Mouse (Mus musculus) midbrain, embryonic 14.5 days (tissue): ENCODE measurements around the gene 1500011B03Rik. TPM values are rescaled to one million over a fixed set of nuclear protein-coding genes. Genes with fewer than 3 reads are reported as not detected.

Experiments
- ATAC-seq: fragments of 200-750 bp; cut with Nextera tagmentation; 2 replicates; pipeline ENCODE4 v1.8.0; 2017; ENCODE audit warnings: moderate number of reproducible peaks, moderate library complexity; ENCODE audit not compliant: low FRiP score, low TSS enrichment
- DNase-seq: peaks from one replicate; pipeline ENCODE4 v3.0.0-alpha.2; 2015
- H3K27ac ChIP-seq: fragments of 300-500 bp; sonication (generic); replicated peaks from 2 replicates; pipeline ENCODE4 v1.5.1; 2014; ENCODE audit warnings: mild to moderate bottlenecking, low read depth, low read length, moderate library complexity
- H3K27me3 ChIP-seq: fragments of 300-500 bp; sonication (generic); 2 replicates; pipeline ENCODE4 v1.6.1; 2014; ENCODE audit warnings: low read length, control low read depth, mixed read lengths; ENCODE audit not compliant: control insufficient read depth, insufficient read depth
- H3K36me3 ChIP-seq: fragments of 300-500 bp; sonication (generic); 2 replicates; pipeline ENCODE4 v1.6.1; 2014; ENCODE audit warnings: low read length, control low read depth; ENCODE audit not compliant: control insufficient read depth, insufficient read depth
- H3K4me1 ChIP-seq: fragments of 300-500 bp; sonication (generic); 2 replicates; pipeline ENCODE4 v1.6.1; 2014; ENCODE audit warnings: mild to moderate bottlenecking, antibody characterized with exemption, low read length, control low read depth; ENCODE audit not compliant: control insufficient read depth, insufficient read depth
- H3K4me2 ChIP-seq: fragments of 300-500 bp; sonication (generic); 2 replicates; pipeline ENCODE4 v1.6.1; 2014; ENCODE audit warnings: mild to moderate bottlenecking, low read length, moderate library complexity
- H3K4me3 ChIP-seq: fragments of 300-500 bp; sonication (generic); replicated peaks from 2 replicates; pipeline ENCODE4 v1.5.1; 2014; ENCODE audit warnings: low read depth, low read length
- H3K9ac ChIP-seq: fragments of 300-500 bp; sonication (generic); replicated peaks from 2 replicates; pipeline ENCODE4 v1.6.1; 2014; ENCODE audit warnings: mild to moderate bottlenecking, low read length, moderate library complexity
- H3K9me3 ChIP-seq: fragments of 300-500 bp; sonication (generic); 2 replicates; pipeline ENCODE4 v1.6.1; 2016; ENCODE audit warnings: low read length, control low read depth, mixed read lengths; ENCODE audit not compliant: control insufficient read depth
- WGBS: fragments of 180-500 bp; shearing (Covaris S2); extraction: QIAGEN DNeasy Blood & Tissue Kit; methylation state at CpG from one replicate; pipeline ENCODE4 v1.1.7; 2014; 5-methylcytosine and 5-hydroxymethylcytosine counted together
- polyA plus RNA-seq: library from polyadenylated mRNA; unstranded; fragments of >200 nt; fragmentation: Nextera tagmentation; extraction: Ambion mirVana; gene quantifications from 2 replicates; pipeline ENCODE4 v1.2.1, GENCODE M21; 2014

Gene 1500011B03Rik
- polyA plus RNA-seq, 1 experiment from 2014 or later: 276 TPM

DNA sequence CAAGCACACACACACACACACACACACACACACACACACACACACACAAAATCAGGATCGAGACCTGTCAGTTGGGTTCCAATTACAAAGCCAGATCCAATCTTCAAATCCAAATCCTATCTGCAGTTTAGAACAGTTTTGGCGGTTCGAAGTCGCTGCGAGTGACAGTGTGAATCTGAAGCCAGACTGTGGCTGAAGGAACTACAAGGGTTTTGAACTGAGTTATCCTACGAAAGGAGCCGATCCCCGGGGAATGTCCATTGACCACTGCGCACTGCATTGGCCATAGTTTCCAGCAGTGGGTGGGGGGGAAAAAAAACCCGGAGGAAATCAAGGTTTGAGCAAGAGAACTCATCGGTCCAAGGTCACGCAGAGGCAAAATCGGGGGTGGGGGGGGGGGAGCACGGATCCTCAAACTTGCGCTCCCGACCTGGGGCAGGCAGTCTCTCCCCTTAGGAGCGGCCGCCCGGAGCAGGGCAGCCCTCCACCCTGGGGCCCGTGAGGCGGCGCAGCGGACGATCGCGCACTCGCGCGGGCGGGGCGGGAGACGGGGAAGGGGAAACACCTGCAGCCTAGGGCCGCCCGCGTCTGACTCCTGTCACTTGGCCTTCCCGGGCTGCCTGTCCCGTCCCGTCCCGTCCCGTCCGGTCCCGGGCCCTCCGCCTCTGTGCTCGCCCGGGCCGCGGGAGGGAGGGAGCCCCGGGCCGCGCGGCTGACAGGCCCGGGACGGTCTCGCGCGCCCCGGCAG is 50.6 kb downstream of the 1500011B03Rik start:
- peak overlapping the region; percentile 96 for H3K9ac ChIP-seq
- peak; percentile 62 for DNase-seq
- ATAC-seq: peak; percentile 54
- no peaks in the 10 kb centered on the region for H3K9me3 ChIP-seq
- no peaks in the 10 kb centered on the region for H3K36me3 ChIP-seq
- under 1% methylated on average over 50 of the region's 57 CpGs for WGBS
- peak overlapping the region; percentile 97 for H3K4me3 ChIP-seq
- H3K4me1 ChIP-seq: peaks cover 25% of the 10 kb centered on the region
- H3K27me3 ChIP-seq: no peaks in the 10 kb centered on the region
- peak overlapping the region; percentile 94 for H3K4me2 ChIP-seq
- peak overlapping the region; percentile 95 for H3K27ac ChIP-seq

- no peak overlapping the region for H3K9ac ChIP-seq
- no peaks in the 10 kb centered on the region for H3K9me3 ChIP-seq
Observed at GRCm38 (mm10) chr5:114771796-114772195, 51.5 kb downstream of the 1500011B03Rik start.

DNA sequence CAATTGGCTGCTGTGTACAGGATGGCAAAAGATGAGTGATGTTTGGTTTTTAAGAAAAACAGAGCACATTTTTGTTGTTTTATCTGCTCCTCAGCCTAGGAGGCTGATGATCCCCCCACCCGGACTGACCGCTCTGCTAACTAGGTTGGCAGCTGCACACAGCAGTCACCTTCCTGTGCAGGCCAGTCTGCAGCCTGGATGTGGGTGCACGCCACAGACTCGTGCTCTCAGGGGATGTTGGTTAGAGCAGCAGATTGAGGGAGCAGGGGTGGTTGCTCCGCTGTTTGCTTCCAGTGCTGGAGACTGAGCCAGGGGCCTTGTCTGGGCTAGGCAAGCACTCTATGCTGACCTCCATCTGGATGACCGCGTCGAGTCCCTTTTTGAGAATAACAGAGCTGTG is 53.5 kb downstream of the 1500011B03Rik start:
- ATAC-seq: no peak
- WGBS: 93% methylated on average over 8 of the region's 8 CpGs
- DNase-seq: no peak

More at GRCm38 (mm10) chr5:114771796-114772195, 51.5 kb downstream of the 1500011B03Rik start:
- H3K27ac ChIP-seq: no peak overlapping the region
- 86% methylated on average over 8 of the region's 8 CpGs for WGBS
- DNase-seq (no peak), ATAC-seq (no peak)
- peak overlapping the region; percentile 97 for H3K4me3 ChIP-seq
- no peaks in the 10 kb centered on the region for H3K27me3 ChIP-seq
- H3K36me3 ChIP-seq: no peaks in the 10 kb centered on the region
- H3K4me1 ChIP-seq: peaks cover 22% of the 10 kb centered on the region
- peak overlapping the region; percentile 94 for H3K4me2 ChIP-seq

DNA sequence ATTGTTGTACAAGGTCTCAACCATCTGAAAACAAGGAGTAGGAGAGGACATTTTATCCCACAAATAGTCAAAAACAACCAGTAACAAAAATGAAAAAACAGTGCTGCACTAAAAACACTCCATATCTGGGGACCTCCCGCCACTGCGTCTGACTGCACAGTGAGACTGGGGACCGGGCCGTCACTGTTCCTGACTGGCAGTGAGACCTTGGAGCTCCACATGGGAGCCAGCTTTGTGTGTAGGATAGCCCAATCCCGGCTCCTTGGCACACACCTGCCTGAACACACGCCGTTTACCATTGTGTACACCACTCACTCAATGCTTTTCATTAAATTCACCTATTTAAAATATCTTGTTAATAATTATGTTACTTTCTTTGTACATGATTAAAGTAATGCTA is 56.1 kb downstream of the 1500011B03Rik start:
- no peaks in the 10 kb centered on the region for H3K27me3 ChIP-seq
- 91% methylated on average over 7 of the region's 7 CpGs for WGBS
- H3K36me3 ChIP-seq: peaks cover 36% of the 10 kb centered on the region
- no peaks in the 10 kb centered on the region for H3K9me3 ChIP-seq
- no peak overlapping the region for H3K27ac ChIP-seq
- H3K4me2 ChIP-seq: no peak overlapping the region
- no peak overlapping the region for H3K9ac ChIP-seq
- no peak overlapping the region for H3K4me3 ChIP-seq
- no peak for DNase-seq
- ATAC-seq: no peak
- peaks cover 7% of the 10 kb centered on the region for H3K4me1 ChIP-seq

More for the DNA sequence above, 53.5 kb downstream of the 1500011B03Rik start:
- Histone ChIP-seq H3K4me1 (peaks cover 9% of the 10 kb centered on the region), H3K27me3 (no peaks in the 10 kb centered on the region), H3K36me3 (peaks cover 11% of the 10 kb centered on the region), H3K27ac (no peak overlapping the region), H3K9ac (peak overlapping the region; percentile 20; the same call in 1 of the 2 replicates), H3K4me3 (no peak overlapping the region), H3K9me3 (no peaks in the 10 kb centered on the region), H3K4me2 (no peak overlapping the region)

DNA sequence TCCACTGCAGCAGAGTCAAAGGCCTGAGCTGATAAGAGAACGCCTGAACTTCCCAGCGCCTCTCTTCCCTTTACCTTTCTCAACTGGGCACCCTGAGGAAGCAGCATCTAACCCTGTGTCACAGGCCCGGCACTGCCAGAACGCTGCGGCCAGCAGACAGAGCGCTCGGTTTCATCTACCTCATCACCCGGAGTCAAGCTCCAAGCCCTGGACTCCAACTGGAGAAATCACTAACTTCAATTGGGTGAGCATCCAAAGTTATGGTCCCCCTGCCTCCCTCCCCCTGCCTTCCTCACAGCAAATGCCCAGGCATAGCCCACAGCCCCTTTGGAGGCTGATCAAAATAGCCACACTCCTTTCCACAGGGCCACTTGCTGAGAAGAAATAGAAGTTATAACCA is 56.6 kb downstream of the 1500011B03Rik start:
- Histone ChIP-seq H3K9me3 (no peaks in the 10 kb centered on the region), H3K4me3 (no peak overlapping the region), H3K36me3 (peaks cover 41% of the 10 kb centered on the region), H3K27ac (no peak overlapping the region), H3K27me3 (no peaks in the 10 kb centered on the region), H3K4me2 (no peak overlapping the region), H3K9ac (no peak overlapping the region), H3K4me1 (peaks cover 2% of the 10 kb centered on the region)
- no peak for DNase-seq
- ATAC-seq: no peak
- 94% methylated on average over 8 of the region's 8 CpGs for WGBS

DNA sequence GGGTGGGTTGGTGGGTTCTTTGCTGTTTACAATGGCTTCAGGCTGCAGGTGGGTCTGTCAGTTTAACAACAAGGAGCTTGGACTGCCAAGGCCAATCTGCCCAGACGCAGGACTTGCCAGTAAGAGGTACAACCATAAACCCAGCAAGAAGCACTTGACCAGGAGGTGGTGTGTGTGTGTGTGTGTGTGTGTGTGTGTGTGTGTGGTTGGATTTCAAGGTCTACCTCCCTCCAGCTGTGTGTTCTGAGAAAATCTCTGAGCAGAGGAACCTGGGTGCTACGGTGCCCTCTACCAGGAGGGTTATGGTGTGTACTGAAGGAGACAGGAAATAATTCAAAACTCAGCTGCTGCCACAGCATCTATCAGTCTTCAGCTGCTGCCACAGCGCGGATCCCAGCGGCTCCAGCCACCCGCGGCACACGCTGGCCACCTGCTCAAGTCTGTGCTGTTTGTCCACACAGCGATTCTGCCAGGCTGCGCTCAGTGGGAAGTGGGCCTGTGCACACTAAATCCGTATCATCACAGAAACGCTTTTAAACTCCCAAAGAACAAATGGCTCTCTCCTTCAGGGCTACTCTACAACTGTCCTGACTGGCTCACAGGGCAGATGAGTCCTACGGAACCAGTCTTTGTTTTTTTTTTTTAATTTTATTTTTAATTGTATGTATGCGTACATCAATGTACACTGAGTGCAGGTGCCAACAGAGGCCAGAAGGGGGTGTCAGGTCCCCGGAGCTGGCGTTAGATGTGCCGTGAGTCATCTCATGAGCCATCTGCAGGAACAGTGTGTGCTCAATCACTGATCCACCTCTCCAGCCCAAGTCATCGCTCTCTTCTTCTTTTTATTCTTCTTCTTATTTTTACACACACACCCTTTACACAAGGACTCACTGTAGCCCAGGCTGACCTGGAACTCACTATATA is 58.2 kb downstream of the 1500011B03Rik start:
- WGBS: 90% methylated on average over 18 of the region's 18 CpGs
- Histone ChIP-seq H3K9me3 (no peaks in the 10 kb centered on the region), H3K4me3 (no peak overlapping the region), H3K27me3 (no peaks in the 10 kb centered on the region), H3K4me2 (no peak overlapping the region), H3K27ac (no peak overlapping the region), H3K4me1 (no peaks in the 10 kb centered on the region), H3K9ac (no peak overlapping the region), H3K36me3 (peaks cover 53% of the 10 kb centered on the region)
- no peak for DNase-seq
- ATAC-seq: no peak

DNA sequence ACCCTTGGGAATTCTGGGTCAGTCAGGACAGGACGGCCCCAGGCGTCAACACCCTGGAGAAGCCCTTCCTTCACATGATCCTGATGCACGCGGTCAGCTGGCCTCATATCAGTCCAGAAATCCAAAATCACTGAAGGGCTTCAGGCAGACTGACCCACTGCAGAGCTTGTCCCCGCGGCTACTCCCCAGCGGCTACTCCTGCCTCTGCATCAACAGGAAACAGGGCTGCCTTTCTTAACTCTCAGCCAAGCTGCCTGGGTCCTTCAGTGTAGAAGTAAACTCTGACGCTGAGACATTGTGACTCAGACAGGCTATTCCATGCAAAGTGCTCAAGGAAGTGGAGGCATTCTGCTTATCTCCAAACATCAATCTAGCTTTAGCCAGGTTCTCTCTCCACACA is 61.3 kb downstream of the 1500011B03Rik start:
- WGBS: 91% methylated on average over 8 of the region's 8 CpGs
- Histone ChIP-seq H3K27ac (no peak overlapping the region), H3K4me1 (no peaks in the 10 kb centered on the region), H3K27me3 (no peaks in the 10 kb centered on the region), H3K9me3 (no peaks in the 10 kb centered on the region), H3K9ac (no peak overlapping the region), H3K36me3 (peaks cover 71% of the 10 kb centered on the region), H3K4me3 (no peak overlapping the region), H3K4me2 (no peak overlapping the region)
- ATAC-seq: no peak
- no peak for DNase-seq

GRCm38 (mm10) chr5:114759536-114760090 is 63.7 kb downstream of the 1500011B03Rik start:
- Histone ChIP-seq H3K27ac (no peak overlapping the region), H3K27me3 (no peaks in the 10 kb centered on the region), H3K36me3 (peaks cover 78% of the 10 kb centered on the region), H3K4me1 (no peaks in the 10 kb centered on the region), H3K4me3 (no peak overlapping the region), H3K4me2 (no peak overlapping the region), H3K9me3 (no peaks in the 10 kb centered on the region), H3K9ac (no peak overlapping the region)
- ATAC-seq (no peak), DNase-seq (no peak)
- 93% methylated on average over 5 of the region's 5 CpGs for WGBS
